Comparison of ENCODE assay signal across 28 mouse cellular contexts in genomic region chr2:42901554-42901953, GRCm38 (mm10).
"Had no signal": no experiment of that assay in that cellular context is flagged by ENCODE, and none has a peak within 500 bp of the region (broad histone marks: within the 10 kb centered on the region; RNA-seq: fewer than 3 reads in every experiment).

No protein-coding gene starts in this region.

- H3K4me1 ChIP-seq: limb, embryonic 10.5 days; limb, embryonic 12.5 days; limb, embryonic 13.5 days; limb, embryonic 15.5 days; liver, embryonic 12.5 days; liver, embryonic 13.5 days; liver, embryonic 15.5 days; lung, embryonic 15.5 days; megakaryocyte, embryonic 14.5 days; midbrain, embryonic 10.5 days; midbrain, embryonic 12.5 days; midbrain, embryonic 13.5 days; midbrain, embryonic 15.5 days; neural tube, embryonic 12.5 days had no signal

- H3K9me3 ChIP-seq: limb, embryonic 10.5 days; limb, embryonic 12.5 days; limb, embryonic 13.5 days; limb, embryonic 15.5 days; liver, embryonic 12.5 days; liver, embryonic 13.5 days; liver, embryonic 15.5 days; lung, embryonic 15.5 days; megakaryocyte, embryonic 14.5 days; midbrain, embryonic 10.5 days; midbrain, embryonic 12.5 days; midbrain, embryonic 13.5 days; midbrain, embryonic 15.5 days; neural tube, embryonic 12.5 days had no signal

- H3K36me3 ChIP-seq: limb, embryonic 10.5 days; limb, embryonic 12.5 days; limb, embryonic 13.5 days; limb, embryonic 15.5 days; liver, embryonic 12.5 days; liver, embryonic 13.5 days; liver, embryonic 15.5 days; lung, embryonic 15.5 days; midbrain, embryonic 10.5 days; midbrain, embryonic 12.5 days; midbrain, embryonic 13.5 days; midbrain, embryonic 15.5 days; neural tube, embryonic 12.5 days had no signal

- H3K4me3 ChIP-seq: limb, embryonic 10.5 days; limb, embryonic 12.5 days; limb, embryonic 13.5 days; limb, embryonic 15.5 days; liver, embryonic 12.5 days; liver, embryonic 13.5 days; liver, embryonic 15.5 days; lung, embryonic 15.5 days; megakaryocyte, embryonic 14.5 days; midbrain, embryonic 10.5 days; midbrain, embryonic 12.5 days; midbrain, embryonic 13.5 days; midbrain, embryonic 15.5 days; myocyte; neural tube, embryonic 12.5 days had no signal

- H3K9ac ChIP-seq: limb, embryonic 12.5 days; limb, embryonic 13.5 days; limb, embryonic 15.5 days; liver, embryonic 12.5 days; liver, embryonic 13.5 days; liver, embryonic 14.5 days; liver, embryonic 15.5 days; liver, postnatal 0 days; lung, embryonic 14.5 days; lung, embryonic 15.5 days; midbrain, embryonic 12.5 days; midbrain, embryonic 13.5 days; midbrain, embryonic 15.5 days; neural tube, embryonic 12.5 days had no signal

- H3K27ac ChIP-seq: limb, embryonic 10.5 days; limb, embryonic 12.5 days; limb, embryonic 13.5 days; limb, embryonic 15.5 days; liver, embryonic 12.5 days; liver, embryonic 13.5 days; liver, embryonic 14.5 days; liver, embryonic 15.5 days; lung, embryonic 15.5 days; macrophage; midbrain, embryonic 10.5 days; midbrain, embryonic 12.5 days; midbrain, embryonic 13.5 days; midbrain, embryonic 15.5 days; neural tube, embryonic 12.5 days had no signal

- DNase-seq: left cerebral cortex, postnatal 4 days; liver; liver, embryonic 13.5 days; liver, postnatal 0 days; lung, adult 18-20 months; lung, adult 2 months; lung, embryonic 14.5 days; lung, postnatal 10 days; lung, postnatal 14 days; lung, postnatal 36 days; lung, postnatal 4 days; midbrain, embryonic 14.5 days had no signal
